Mouse (Mus musculus) neutrophil, adult 83 days (primary cell): ENCODE results near the gene 1110012L19Rik. TPM values are rescaled to one million over a fixed set of nuclear protein-coding genes. Genes with fewer than 3 reads are reported as not detected.

Source experiments
- total RNA-seq, 2 experiments: library from RNA; stranded (reverse); gene quantifications; one replicate each; pipeline ENCODE4 v1.2.4; 2023

The 1110012L19Rik gene
- total RNA-seq = 10 to 100 TPM in 1 of 2 experiments, 1 to 10 TPM in 1; 10.0 to 11.4 TPM

DNA sequence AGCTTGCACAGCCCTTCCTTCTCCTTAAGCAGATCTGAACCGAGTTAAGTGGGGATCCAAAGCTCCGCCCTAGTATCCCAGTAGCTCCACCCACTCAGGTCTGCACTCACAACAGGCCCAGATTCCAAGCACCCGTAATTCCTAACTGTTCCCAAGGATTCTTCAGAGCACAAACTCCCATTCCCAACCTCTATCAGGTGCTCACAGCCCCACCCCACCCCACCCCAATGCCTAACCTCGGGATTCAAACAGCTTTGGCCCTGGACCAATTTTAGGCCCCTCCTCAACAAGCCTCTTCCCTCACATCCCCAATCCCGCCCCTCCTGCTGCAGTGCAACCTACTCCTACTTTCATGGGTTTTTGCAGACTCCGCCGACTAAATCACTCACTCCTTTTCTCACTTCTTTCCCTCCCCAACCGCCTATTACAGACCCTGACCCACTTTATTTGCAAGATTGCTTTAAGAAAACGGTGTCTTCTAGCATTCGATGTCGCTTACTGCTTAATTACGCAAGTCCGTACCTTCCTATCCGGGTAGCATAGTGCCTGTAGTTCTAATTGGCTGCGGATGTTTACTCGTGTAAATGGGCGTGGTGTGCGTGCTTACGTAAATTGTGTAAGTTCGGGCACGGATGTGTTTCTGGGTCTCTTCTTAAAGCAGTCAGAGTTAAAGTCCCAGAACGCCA is at the start of gene 1110012L19Rik:
Gene 1110012L19Rik (plus strand): TSS at position 602 of the 686 bp plus-strand sequence.

DNA sequence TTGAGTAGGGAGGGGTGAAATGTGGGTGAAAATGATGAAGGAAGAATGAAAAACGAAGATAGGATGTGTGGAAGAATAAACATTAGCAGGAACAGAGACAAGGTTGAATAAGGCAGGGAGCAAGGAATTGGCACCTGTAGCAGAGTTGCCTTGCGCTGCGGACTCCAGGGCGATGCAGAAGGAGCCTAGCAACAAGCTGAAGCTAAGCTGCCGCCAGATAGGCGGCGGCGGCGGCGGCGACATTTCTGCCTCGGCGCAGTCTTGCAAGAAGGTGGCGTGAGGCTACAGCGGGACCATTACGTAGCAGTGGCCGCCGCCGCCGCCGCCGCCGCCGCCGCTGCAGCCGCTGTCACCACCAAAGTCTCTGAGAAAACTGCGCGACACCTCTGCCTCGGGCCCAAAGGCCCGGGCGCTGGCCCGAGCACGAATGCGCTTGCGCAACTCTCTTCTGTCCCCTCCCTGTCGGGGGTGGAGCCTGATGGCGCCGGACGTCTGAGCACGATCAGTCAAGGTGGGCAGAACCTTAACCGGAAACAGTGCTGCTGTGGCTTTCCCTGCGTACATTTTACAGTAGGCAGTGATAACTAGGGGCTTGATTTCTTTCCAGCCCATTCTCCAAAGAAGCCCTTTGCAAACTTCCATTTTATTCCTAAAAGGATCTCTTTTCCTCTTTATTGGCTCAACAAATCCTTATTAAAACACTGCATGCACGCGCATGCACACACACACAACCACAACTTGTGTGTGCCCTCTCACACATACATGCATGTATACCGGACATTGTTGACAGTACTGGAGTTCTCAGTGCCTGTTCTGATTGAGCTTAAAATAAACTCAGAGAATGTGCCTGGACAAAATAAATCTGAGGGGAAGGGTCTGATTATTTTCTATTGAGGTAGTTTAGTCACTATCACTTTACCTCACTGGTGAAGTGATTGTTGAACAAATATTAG is 20.7 kb upstream of the 1110012L19Rik start, which contains the start of gene Ids:
Gene Ids (minus strand): TSS at position 424 of the 953 bp plus-strand sequence.

Other genes with a start within 250 kb of the 1110012L19Rik start
- 10 to 100 TPM; 17.1 to 18.0 TPM for gene Ids, start 20.8 kb upstream of the 1110012L19Rik start, total RNA-seq
- gene Tmem185a, start 91.3 kb downstream of the 1110012L19Rik start, total RNA-seq = 10 to 100 TPM; 14.4 to 23.8 TPM